Mouse (Mus musculus): ENCODE measurements around the gene Aga. TPM values are rescaled to one million over a fixed set of nuclear protein-coding genes. Genes with fewer than 3 reads are reported as not detected.

Aga gene
- polyA plus RNA-seq (2012; rRNA removed; ENCODE audit: low replicate concordance), result 6.5 and 16.8 TPM in 2 replicates

DNA sequence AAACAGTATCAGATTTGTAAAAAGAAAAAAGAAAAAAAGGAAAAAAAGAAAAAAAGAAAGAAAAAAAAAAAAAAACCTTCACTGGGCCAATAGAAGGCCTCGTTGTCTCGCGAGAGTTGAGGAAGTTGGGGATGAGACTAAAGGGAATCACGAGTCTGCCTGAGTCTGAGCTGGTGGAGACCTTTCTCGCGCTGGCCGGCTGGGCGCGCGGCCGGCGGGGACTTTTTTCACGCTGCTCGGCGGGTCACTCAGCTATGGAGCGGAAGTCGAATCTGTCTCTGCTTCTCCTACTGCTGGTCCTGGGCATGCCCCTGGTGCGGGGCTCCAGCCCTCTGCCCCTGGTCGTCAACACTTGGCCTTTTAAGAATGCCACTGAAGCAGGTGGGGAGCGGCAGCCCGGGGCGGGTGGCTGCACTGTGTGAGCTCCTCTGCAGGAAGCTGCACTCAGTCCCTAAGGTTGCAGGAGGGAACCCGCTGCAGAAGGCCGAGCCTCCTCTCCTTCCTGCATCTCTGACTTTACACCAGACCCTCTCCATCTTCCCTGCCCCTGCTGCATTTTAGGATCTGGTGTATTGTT, at the start of gene Aga:
Aga (plus strand) TSS at position 177 of the 577 bp plus-strand sequence.

Other genes starting within 250 kb of the Aga start
- 0.32 and 1.6 TPM in 2 replicates for gene Neil3, start 127.3 kb downstream of the Aga start, polyA plus RNA-seq (2012; rRNA removed; ENCODE audit: low replicate concordance)

All from subcutaneous adipose tissue, adult 2 months (tissue).